In genomic region chr14:98750766-98751165, GRCm38 (mm10) we compare ENCODE assay signal across 27 mouse cellular contexts.
DNase-seq lines count a peak whose midpoint lies in the region; ATAC-seq and TF ChIP-seq lines count a peak whose summit lies in the region.
"Had no signal": no experiment of that assay in that cellular context is flagged by ENCODE, and none has a peak within 500 bp of the region (broad histone marks: within the 10 kb centered on the region; RNA-seq: fewer than 3 reads in every experiment).

No protein-coding gene starts in this region.

- no peaks in the 10 kb centered on the region for H3K36me3 ChIP-seq in midbrain, postnatal 0 days (ENCODE audit: insufficient read depth, low read length)
- no peaks in the 10 kb centered on the region for H3K36me3 ChIP-seq in midbrain, embryonic 13.5 days
- H3K36me3 ChIP-seq in stomach, postnatal 0 days (ENCODE audit: control insufficient read depth, insufficient read depth, low read length): no peaks in the 10 kb centered on the region
- H3K36me3 ChIP-seq: embryonic facial prominence, embryonic 12.5 days; heart, embryonic 12.5 days; limb, embryonic 15.5 days had no signal

- H3K27ac ChIP-seq in layer of hippocampus, adult 2 months: no peak overlapping the region
- H3K27ac ChIP-seq in midbrain, postnatal 0 days (ENCODE audit: low read depth, low read length): no peak overlapping the region
- no peak overlapping the region for H3K27ac ChIP-seq in midbrain, embryonic 13.5 days
- H3K27ac ChIP-seq in stomach, postnatal 0 days (replicated peaks): no peak overlapping the region
- H3K27ac ChIP-seq: embryonic facial prominence, embryonic 12.5 days; hindbrain, postnatal 0 days; limb, embryonic 15.5 days had no signal

- no peak overlapping the region for H3K4me3 ChIP-seq in layer of hippocampus, adult 2 months
- no peak overlapping the region for H3K4me3 ChIP-seq in midbrain, postnatal 0 days (ENCODE audit: low read depth, low read length)
- no peak overlapping the region for H3K4me3 ChIP-seq in midbrain, embryonic 13.5 days (replicated peaks)
- H3K4me3 ChIP-seq in stomach, postnatal 0 days (ENCODE audit: low read depth, low read length): no peak overlapping the region
- H3K4me3 ChIP-seq: embryonic facial prominence, embryonic 12.5 days; erythroblast, embryonic 14.5 days; heart, embryonic 12.5 days; limb, embryonic 15.5 days had no signal

- POLR2A ChIA-PET in Patski (lab: Charles Lee): no interaction called here

- no peak for DNase-seq in layer of hippocampus, adult 2 months (ENCODE audit: low spot score in 2 of 2)
- no peak for DNase-seq in layer of hippocampus, adult 9-10 months (ENCODE audit: low spot score)
- DNase-seq in midbrain, postnatal 0 days (ENCODE audit: low spot score): no peak
- DNase-seq in Patski (ENCODE audit: low read depth, low spot score): no peak
- DNase-seq in stomach, postnatal 0 days (ENCODE audit: low spot score): no peak
- DNase-seq in thymus, postnatal 10 days (ENCODE audit: low spot score in 2 of 2): no peak
- DNase-seq: adrenal gland, postnatal 10 days; cerebellum, adult 2 months; cerebellum, postnatal 25 days; gastrocnemius, postnatal 14 days; heart, adult 11 months; heart, postnatal 10 days; kidney, adult 18-20 months; kidney, postnatal 10 days; lung, adult 18-20 months; lung, postnatal 4 days; right cerebral cortex, postnatal 4 days; thymus, adult 2 months had no signal

- TF ChIP-seq EP300 in stomach, postnatal 0 days (optimal IDR thresholded peaks at IDR 0.05): no peak

- H3K9ac ChIP-seq in midbrain, postnatal 0 days (replicated peaks; ENCODE audit: low read length, poor library complexity, severe bottlenecking): no peak overlapping the region
- H3K9ac ChIP-seq in midbrain, embryonic 13.5 days (replicated peaks): no peak overlapping the region
- H3K9ac ChIP-seq in stomach, postnatal 0 days (ENCODE audit: low read length): no peak overlapping the region
- H3K9ac ChIP-seq: embryonic facial prominence, embryonic 12.5 days; heart, embryonic 12.5 days; limb, embryonic 15.5 days had no signal

- no peaks in the 10 kb centered on the region for H3K4me1 ChIP-seq in midbrain, postnatal 0 days (ENCODE audit: insufficient read depth, low read length)
- no peaks in the 10 kb centered on the region for H3K4me1 ChIP-seq in midbrain, embryonic 13.5 days (replicated peaks)
- no peaks in the 10 kb centered on the region for H3K4me1 ChIP-seq in stomach, postnatal 0 days (replicated peaks; ENCODE audit: control insufficient read depth, insufficient read depth)
- H3K4me1 ChIP-seq: embryonic facial prominence, embryonic 12.5 days; heart, embryonic 12.5 days; limb, embryonic 15.5 days had no signal

- TF ChIP-seq CTCF in layer of hippocampus, adult 2 months (conservative IDR thresholded peaks at IDR 0.05): peak; percentile 49
- peak; percentile 24 for TF ChIP-seq CTCF in midbrain, postnatal 0 days (IDR thresholded peaks at IDR 0.05)
- peak; percentile 40 for TF ChIP-seq CTCF in Patski (IDR thresholded peaks at IDR 0.05)
- peak; percentile 24; the same call in 1 of the 2 replicates for TF ChIP-seq CTCF in stomach, postnatal 0 days (IDR thresholded peaks at IDR 0.05; ENCODE audit: low read depth)

- no peaks in the 10 kb centered on the region for H3K9me3 ChIP-seq in midbrain, postnatal 0 days (ENCODE audit: low read length)
- no peaks in the 10 kb centered on the region for H3K9me3 ChIP-seq in midbrain, embryonic 13.5 days
- H3K9me3 ChIP-seq in stomach, postnatal 0 days (ENCODE audit: control insufficient read depth, low read length): no peaks in the 10 kb centered on the region
- H3K9me3 ChIP-seq: embryonic facial prominence, embryonic 12.5 days; heart, embryonic 12.5 days; limb, embryonic 15.5 days had no signal

- no peak overlapping the region for H3K4me2 ChIP-seq in midbrain, postnatal 0 days (ENCODE audit: low read depth, low read length, poor library complexity, severe bottlenecking)
- no peak overlapping the region for H3K4me2 ChIP-seq in midbrain, embryonic 13.5 days (replicated peaks)
- H3K4me2 ChIP-seq in stomach, postnatal 0 days (replicated peaks; ENCODE audit: low read depth): no peak overlapping the region
- H3K4me2 ChIP-seq: embryonic facial prominence, embryonic 12.5 days; heart, embryonic 12.5 days; limb, embryonic 15.5 days had no signal

- WGBS in midbrain, postnatal 0 days: 95% methylated on average over 6 of the region's 6 CpGs
- WGBS in midbrain, embryonic 13.5 days: 92% methylated on average over 6 of the region's 6 CpGs
- WGBS in stomach, postnatal 0 days: 93% methylated on average over 6 of the region's 6 CpGs

- no peak for ATAC-seq in midbrain, postnatal 0 days (ENCODE audit: low FRiP score)
- no peak for ATAC-seq in midbrain, embryonic 13.5 days
- ATAC-seq in Patski: no peak
- ATAC-seq in stomach, postnatal 0 days (ENCODE audit: low FRiP score, low TSS enrichment): no peak
- ATAC-seq: activated CD4-positive, CD25-positive, alpha-beta regulatory T cell, adult 4 months; forebrain, embryonic 14.5 days; hindbrain, postnatal 0 days; midbrain, embryonic 16.5 days had no signal

- CTCF ChIA-PET in Patski (lab: Charles Lee): no interaction called here

- H3K27me3 ChIP-seq in midbrain, postnatal 0 days (ENCODE audit: insufficient read depth, low read length): no peaks in the 10 kb centered on the region
- no peaks in the 10 kb centered on the region for H3K27me3 ChIP-seq in midbrain, embryonic 13.5 days
- peaks cover 7% of the 10 kb centered on the region for H3K27me3 ChIP-seq in Patski
- no peaks in the 10 kb centered on the region for H3K27me3 ChIP-seq in stomach, postnatal 0 days (ENCODE audit: control insufficient read depth, insufficient read depth, low read length)
- H3K27me3 ChIP-seq: embryonic facial prominence, embryonic 12.5 days; heart, embryonic 12.5 days; limb, embryonic 15.5 days had no signal

- in situ Hi-C loops in Patski (cut with MboI; ENCODE audit: low pct_unique_long_range_greater_than_20kb): no loop called here
